Mouse (Mus musculus) left cerebral cortex, postnatal 36 days (tissue): ENCODE results near the gene Pdcd1lg2. TPM values are rescaled to one million over a fixed set of nuclear protein-coding genes. Genes with fewer than 3 reads are reported as not detected.
A peak's percentile ranks its signal among the peaks of the same experiment; 100 is the strongest.

Experiments used
- DNase-seq, 2 experiments: peaks; one replicate each; pipeline ENCODE4 v3.0.0; 2021 to 2022; ENCODE audit warnings: low spot score in 2 of 2, mixed read lengths in 1 of 2
- intact Hi-C: fragments of 180-260 bp; cut with DNase I; formaldehyde crosslinking; loops from one replicate; pipeline ENCODE4 v1.15.1; 2025
- total RNA-seq, 2 experiments: library from RNA; stranded (reverse); gene quantifications; 2 replicates each; pipeline ENCODE4 v1.2.3; 2021

Gene Pdcd1lg2
- under 1 TPM; 0.20 to 0.32 TPM for total RNA-seq

DNA sequence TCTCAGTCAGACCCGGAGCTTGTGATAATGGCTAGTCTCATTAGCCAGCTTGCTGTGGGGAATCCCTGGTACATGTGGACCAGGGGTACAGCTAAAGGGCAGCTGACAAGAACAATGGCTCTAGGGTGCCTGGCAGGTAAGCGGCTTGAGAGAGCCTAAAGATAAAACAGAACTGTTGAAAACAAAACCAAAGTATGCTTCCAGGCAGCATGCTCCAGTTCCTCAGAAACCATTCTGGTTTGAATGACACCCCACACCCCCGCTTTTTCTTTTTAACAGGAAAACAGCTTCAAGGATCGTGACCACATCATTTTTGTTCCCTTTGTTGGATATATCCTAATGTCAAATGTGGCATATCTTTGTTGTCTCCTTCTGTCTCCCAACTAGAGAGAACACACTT lies at the start of gene Pdcd1lg2:
Pdcd1lg2 (plus strand) TSS at position 301 of the 400 bp plus-strand sequence.
- no peak for DNase-seq
- intact Hi-C loops, result no loop called here

DNA sequence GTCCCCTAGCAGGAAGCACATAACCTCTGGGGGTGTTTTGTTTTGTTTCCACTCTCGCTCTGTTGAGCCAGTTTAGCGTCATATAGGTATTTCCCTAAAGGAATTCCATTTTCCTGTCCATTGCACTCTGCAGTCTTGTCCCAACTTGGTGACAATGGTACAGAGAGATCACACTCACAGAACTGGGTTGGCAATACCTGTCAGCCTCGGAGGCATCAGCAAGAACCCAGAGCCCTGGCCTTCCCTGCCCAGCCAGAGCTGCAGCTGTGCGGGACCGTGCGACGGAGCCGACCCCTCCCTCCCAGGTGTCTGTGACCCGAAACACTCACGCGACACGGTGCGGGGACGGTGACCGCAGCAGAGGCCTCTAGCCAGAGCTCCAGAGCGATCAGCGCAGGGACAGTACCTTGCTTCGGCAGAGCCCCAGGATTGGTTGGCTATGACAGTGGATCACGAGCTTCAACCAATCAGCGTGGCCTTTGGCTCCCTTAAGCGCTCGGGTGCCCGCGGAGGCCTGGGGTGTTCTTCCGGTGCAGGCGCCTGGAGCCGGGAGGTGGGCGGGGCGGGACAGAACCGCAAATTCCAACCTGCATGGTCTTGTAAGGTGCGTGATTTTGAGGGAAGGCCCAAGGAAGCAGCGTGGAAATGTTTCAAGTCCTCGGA lies 49.1 kb upstream of the Pdcd1lg2 start:
- peak; percentile 92 to 93 for DNase-seq
- intact Hi-C loops, result no loop called here

DNA sequence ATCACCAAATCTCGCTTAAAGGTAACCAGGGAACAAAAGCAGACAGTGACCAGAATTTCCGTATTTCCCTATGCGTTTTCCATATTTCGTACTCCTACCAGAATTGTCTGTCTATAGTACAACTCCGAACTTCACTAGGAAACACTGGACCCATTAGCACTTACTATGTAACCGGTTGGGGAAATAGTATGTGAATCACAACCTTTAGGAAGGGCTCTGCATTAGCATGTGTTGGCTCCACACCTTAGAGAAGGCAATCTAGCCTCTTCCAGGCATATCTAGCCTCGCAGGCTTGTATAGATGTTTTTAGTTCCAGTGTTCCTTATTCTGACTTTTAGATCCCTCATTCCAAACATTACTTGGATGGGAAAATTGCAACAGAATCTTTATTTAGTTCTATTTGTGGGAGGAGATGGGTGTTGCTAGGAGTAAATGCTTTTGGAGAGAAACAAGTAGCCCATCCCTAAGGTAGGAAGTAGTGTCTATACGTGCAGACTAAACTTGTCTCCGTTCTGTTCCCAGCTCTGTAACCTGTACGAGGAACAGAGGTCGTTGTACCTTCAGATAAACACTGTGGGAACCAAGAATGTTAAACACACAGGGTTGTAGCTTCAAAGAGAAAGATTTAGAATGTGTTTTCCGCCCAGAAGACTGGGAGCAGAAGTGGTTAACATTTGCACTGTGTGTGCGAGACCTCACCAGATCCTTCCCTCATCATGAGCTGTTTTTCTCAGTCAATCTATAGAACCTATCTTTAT lies 48.4 kb upstream of the Pdcd1lg2 start:
- DNase-seq, result no peak
- intact Hi-C loops, result no loop called here

DNA sequence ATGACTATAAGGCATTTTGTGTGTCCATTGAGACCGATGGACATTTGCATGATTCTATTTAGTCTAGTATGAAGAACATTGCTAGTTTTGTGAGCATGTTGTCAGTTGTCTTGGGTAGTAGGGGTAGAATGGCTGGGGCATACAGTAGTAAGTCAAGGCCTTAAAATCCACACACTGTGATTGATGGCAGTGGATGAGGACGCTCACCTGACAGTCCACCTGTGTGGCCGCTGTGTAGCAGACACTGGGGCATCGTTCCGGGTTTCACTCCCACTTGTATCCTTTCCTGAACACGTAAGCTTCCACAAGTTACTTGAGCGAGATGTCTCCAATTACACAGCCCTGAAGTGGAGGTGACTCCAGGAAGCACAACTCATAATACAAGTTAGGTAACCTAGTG lies 47.2 kb upstream of the Pdcd1lg2 start:
- no peak for DNase-seq
- intact Hi-C loops, result no loop called here

DNA sequence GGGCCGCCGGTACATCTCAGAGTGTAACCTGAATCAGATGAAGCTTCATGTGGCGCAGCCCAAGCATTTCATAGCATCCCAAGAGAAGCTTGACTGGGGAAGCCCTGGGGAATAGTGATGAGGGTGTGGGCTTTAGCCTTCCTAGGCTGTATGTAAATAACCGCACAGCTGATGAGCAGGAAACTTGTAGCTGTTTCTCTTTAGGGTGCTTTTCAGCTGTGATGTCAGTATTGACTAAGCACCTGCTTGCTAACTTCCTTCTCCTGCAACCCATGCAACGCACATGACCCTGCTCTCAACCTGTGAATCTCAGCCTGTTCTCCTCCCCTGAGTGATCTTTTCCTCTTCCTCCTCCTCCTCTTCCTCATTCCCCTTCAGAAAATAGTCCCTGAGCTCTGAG lies 46.6 kb upstream of the Pdcd1lg2 start:
- intact Hi-C loops, result no loop called here
- no peak for DNase-seq

DNA sequence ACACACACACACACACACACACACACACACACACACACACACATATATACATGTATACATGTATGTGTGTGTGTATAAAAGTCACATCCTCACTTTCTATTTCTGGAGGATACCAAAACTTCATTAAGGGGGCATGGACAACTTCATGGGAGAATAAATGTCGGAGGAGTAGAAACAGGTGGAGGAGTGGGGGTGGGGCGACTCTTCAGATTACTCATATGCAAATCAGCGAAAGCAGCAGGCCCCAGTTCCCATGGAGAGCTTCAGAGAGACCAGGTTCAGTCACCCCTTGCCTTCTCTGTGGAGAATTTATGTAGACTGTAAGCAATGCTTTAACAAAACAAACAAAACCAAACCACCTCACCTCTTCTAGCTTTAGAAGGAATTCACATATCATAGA lies 45.6 kb upstream of the Pdcd1lg2 start:
- DNase-seq, result no peak
- intact Hi-C loops, result no loop called here

DNA sequence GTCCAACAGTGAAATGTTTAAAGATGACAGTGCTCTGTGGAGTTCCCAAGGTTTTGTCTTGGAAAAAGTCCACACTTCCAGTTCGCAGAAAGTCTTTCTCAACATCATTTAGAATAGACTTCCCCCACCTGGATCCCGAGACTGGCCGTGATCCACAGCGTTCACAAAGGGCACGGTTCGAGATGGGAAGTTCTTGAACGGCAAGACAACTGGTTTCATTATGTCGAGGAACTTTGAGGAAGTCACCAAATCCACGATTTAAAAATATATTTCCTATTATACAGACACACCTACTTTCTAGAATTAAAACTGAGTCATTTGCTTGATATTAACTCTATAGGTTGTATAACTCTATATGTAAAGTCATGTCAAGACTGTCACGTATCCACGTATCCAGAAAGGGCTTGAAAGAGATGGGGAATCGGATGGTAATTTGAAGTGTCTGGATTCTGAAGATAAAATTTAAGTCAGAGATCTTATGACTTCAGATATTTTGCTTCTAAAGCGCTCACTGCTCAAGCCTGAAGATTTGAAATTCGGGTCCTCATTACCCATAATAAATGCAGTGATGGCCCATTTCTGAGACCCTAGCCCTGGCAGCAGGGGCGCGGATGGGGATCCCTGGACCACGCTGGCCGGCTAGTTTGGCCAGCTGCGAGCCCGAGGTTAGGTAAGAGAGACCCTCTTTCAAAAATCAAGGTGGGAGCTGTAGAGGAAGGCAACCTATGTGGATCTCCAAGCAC lies 44.3 kb upstream of the Pdcd1lg2 start:
- intact Hi-C loops, result no loop called here
- DNase-seq, result no peak

DNA sequence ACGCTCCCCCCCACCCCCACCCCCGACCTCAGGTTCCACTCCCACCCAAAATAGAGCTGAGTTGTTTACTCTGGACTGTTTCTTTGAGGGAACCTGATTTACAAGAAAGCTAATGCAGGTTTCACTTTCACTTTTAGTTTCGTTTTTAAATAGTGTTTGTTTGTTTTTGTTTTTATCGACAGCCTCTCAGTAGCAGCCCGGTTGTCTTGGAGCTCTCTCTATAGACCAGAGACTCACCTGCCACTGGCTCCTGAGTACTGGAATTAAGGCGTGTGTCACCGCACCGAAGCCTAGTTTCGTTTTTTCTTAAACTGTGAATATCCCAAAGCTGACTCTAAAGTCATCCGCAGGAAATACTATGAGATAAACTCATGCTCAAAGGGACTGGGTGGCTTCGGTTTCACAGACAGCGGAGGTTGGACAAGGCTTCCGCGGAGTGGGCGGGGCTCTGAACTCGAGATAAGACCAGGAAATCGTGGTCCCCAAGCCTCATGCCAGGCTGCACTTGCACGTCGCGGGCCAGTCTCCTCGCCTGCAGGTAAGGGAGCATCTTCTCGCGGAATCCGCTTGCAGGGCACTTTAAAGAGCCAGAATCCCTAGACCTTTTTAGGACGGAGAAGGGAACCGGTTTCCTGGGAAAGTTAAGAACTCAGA lies 43.6 kb upstream of the Pdcd1lg2 start, which contains the start of the genes Plgrkt and Cd274:
Plgrkt (minus strand) TSS at position 422 of the 654 bp plus-strand sequence.
Cd274 (plus strand) TSS at position 487 of the 654 bp plus-strand sequence.
- intact Hi-C loops, result no loop called here
- DNase-seq, result peak; percentile 40 to 44

DNA sequence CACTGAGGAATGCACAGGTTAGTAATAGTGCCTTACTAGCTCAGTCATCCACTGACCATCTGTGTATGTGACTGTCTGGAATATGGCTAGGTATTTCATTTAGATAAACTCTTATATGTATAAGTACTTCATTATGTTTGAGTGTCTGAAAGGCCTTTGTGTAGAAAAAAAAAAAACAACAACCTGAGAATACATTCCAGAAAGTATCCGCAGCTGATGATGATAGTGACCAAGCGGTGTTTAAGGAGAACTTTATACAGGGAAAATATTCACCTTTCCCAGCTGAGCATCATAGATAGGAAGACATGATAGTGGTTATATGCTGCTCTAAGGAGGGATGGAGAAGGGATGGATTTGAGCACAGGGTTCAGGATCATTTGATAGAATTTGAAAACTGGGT lies 42.7 kb upstream of the Pdcd1lg2 start:
- DNase-seq, result no peak
- intact Hi-C loops, result no loop called here

DNA sequence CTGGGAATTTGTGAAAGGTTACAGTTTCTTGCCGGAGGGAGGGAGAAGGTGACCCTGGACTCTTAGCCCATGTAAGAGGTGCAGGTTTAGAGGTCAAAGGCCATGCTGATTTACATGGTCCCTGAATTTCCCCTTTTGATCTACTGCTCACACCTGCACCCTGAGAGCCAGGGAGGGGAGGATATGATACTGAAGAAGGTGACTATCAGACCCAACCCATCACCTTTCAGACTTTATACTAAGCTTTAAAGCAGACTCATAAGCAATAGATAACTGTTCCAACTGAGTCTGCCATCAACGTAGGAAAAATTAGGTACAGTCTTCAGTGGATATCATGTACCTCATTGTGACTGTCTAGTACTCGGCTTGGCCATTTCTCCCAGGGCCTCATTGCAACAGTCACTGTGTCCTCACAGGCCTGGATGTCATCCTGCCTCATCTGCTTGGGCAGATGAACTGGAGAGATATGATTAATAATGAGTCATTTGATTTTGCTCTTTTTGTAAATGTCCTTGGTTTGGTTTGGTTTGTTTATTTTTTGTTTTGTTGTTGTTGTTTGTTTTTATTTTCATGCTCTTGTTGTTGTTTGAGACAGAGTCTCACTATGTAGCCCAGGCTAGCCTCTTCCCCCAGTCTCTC lies 41.9 kb upstream of the Pdcd1lg2 start:
- no peak for DNase-seq
- intact Hi-C loops, result no loop called here

DNA sequence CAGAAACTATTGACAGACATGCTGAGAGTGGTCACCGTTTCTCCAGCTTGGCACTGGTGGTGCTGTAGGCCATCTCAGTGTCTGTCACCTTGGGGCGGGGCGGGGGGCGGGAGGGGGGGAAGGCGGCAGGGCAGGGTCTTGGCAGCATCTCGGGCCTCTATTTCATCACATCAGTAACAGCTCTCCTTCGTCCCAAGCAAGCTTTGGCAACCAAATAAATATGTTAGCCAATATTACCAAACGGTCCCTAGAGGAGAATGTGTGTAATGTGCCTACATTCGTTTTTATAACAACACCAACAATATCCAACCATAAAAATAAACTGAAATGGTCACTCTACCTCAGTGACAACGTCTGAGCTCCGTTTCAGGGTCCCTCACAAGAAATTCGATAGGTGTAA lies 40.6 kb upstream of the Pdcd1lg2 start:
- DNase-seq, result no peak
- intact Hi-C loops, result no loop called here

DNA sequence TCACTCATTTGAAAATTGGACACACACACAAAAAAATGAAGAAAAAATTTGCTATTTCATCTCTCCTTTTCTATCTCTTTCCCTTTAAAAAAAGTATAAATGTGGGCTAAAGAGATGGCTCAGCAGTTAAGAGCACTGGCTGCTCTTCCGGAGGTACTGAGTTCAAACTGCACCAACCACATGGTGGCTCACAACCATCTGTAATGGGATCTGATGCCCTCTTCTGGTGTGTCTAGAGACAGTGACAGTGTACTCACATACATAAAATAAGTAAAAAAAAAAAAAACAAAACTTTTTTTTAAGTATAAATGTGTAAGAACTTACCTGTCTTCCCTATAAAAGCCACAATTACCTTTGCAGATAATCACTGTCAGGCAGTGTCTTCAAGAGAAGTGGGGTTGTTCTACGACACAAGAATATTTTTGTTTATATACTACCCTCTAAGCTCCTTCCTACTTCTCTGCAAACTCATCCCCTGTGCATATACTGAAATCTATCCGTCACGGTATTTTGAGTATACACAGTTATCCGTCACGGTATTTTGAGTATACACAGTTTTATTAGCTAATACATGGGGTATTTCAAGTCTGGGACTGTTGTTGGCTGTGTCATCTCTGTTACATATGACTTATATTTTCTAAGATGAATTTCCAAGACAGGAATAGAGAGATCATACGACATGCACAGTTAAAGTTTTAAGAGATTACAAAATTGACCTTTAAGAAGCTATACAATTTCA lies 40.0 kb upstream of the Pdcd1lg2 start:
- intact Hi-C loops, result no loop called here
- no peak for DNase-seq

DNA sequence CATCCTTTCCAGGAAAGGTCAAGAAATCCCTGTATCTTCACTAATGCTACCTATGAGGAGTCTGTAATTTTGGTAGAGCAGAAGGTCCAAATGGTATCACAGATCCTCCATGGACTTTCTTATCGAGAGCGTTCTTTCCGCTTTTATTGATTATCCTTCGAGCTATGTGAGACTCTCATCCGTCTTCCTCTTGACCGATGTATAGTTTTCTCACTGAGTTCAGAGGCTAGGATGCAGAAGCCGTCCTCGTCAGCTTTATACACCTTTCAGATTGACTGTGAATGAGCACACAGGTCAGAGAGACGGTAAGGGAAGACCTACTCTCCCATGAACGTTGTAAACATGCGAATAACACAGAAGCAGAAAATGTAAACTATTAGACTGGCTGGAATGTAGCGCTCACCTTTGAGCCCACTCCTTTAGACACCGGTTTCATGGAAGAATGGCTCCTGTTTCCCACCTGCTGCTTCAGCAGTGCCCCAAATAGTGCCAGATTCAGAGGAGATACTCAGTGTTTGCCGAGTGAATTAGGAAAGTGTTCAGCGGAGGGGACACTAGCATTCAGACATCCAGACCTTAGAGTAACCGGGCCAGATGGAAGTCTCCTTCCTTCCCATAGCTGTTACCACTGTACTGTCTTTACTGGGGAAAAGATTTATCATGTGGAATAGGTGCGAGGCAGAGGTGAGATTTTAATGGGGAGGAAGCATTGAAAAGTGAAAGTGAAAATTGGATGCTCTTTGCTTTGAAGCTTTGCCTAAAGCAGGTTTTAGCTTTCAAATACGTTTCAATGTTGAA lies 39.2 kb upstream of the Pdcd1lg2 start:
- intact Hi-C loops, result no loop called here
- no peak for DNase-seq

DNA sequence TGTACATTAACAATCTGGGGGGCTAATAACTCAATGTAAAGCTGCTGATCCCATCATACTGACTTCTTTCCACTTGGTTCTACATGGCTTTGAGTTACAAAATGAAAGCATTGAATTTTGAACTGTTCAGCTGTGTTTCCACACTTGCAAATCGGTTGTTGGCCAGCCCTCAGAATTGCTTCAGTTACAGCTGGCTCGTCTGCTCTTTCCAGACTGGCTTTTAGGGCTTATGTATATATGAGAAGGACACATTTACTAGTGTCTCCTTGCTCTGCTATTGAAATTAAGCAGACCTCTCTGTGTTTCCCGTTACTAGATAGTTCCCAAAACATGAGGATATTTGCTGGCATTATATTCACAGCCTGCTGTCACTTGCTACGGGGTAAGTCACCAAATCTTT lies 38.6 kb upstream of the Pdcd1lg2 start:
- intact Hi-C loops, result no loop called here
- peak in 1 of 2 experiments; percentile 11 for DNase-seq

DNA sequence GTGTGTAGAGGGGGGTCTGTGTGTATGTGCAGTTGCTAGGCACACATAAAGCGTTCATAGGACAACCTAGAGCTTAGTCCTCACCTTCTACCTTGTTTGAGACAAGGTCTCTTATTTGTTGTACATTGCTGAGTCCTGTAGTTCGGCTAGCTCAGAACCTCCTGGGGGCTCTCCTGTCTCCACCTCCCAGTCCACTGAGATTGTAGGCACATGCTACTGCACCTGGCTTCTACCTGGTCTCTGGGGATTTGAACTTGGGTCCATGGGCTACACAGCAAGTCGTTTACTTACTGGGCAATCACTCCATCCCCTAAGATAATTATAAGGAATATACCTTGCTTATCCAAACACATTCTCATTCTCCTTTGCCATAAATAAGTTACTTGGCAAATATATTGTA lies 38.1 kb upstream of the Pdcd1lg2 start:
- intact Hi-C loops, result no loop called here
- DNase-seq, result no peak

DNA sequence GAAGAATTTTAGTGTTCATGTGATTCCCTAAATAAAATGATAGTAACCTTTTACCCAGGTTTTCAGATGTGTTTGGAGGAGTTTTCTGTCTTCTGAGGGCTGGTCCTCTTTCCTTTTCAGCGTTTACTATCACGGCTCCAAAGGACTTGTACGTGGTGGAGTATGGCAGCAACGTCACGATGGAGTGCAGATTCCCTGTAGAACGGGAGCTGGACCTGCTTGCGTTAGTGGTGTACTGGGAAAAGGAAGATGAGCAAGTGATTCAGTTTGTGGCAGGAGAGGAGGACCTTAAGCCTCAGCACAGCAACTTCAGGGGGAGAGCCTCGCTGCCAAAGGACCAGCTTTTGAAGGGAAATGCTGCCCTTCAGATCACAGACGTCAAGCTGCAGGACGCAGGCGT lies 37.3 kb upstream of the Pdcd1lg2 start:
- intact Hi-C loops, result no loop called here
- peak in 1 of 2 experiments; percentile 9 for DNase-seq

DNA sequence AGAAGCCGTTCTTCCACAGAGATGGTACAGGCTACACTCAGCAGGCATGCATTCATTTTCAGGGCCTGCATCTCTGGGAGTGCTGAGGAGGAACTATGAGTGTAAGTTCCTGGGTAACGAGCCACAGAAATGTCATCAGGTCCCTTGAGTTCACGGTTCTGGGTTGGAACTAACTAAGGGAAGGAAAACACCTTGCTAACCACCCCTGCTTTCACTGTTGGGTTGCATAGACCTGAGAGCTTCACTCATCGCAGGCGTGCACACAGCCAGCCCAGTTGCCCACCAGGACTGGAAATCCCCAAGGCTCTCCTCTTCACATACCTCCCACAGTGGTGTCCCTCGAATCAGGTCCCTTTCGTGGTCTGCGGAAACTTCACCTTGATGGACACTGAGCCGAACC lies 35.8 kb upstream of the Pdcd1lg2 start:
- intact Hi-C loops, result no loop called here
- DNase-seq, result no peak

DNA sequence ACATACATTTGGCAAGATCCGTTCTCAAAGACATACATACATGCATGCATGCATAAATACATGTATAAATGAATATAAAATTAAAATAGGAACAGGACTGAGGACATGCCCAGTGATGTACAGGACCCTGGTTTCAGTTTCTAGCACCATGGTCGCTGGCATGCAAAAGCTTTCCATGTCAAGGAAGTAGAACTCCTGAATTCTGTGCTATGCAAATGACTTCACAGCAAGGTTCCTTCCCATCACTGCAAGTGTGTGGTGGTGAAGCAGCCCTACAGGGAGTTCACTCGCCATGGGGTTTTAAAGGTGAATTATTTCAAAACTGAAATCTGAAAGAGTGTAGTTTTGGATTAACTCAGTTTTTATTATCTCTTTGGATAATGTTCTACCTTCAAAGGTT lies 34.3 kb upstream of the Pdcd1lg2 start:
- DNase-seq, result no peak
- intact Hi-C loops, result no loop called here
